Mouse (Mus musculus): ENCODE data around the gene Sirt2.
A peak's percentile ranks its signal among the peaks of the same experiment; 100 is the strongest.

Sirt2 gene

GRCm38 (mm10) chr7:28801901-28802670 lies 35.6 kb downstream of the Sirt2 start:
- no peak for TF ChIP-seq GATA4 (IDR thresholded peaks at IDR 0.05; ENCODE audit: insufficient replicate concordance, low read length)

GRCm38 (mm10) chr7:28802846-28803588 lies 36.5 kb downstream of the Sirt2 start:
- TF ChIP-seq GATA4 (IDR thresholded peaks at IDR 0.05; ENCODE audit: insufficient replicate concordance, low read length): no peak

DNA sequence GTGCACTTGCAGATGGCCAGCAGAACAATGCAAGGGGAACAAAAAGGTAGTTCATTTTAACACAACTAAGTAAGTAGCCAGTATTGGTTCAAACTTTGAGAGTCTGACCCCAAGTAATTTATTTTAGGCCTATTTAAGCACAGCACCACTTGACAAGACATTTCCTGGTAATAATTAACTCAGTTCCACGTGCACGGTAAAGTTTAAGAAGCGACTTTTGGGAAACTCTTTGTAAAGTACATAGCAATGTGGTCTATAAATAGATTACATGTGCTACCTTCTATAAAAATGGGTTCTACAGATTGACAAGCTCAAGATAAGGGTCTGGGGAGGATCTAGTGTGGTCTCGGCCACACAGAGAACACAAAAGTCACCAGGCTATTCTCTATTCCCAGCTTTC lies 37.2 kb downstream of the Sirt2 start:
- no peak for TF ChIP-seq GATA4 (IDR thresholded peaks at IDR 0.05; ENCODE audit: insufficient replicate concordance, low read length)

DNA sequence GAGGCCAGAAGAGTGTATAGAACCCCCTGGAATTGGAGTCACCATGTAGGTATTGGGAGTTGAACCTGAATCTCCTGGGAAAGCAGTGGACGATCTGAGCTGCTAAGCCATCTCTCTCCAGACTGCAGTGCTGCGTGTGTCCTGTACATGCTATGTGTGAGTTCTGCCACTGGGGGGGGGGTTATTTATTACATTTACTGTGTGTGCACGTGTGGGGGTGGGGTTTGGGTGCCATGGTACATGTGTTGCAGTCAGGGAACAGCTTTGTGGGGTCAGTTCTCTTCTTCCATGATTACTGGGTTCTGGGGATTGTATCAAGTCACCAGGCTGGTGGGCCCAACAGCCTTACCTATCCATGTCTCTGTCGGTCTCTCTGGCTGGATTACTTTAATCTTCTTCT lies 40.3 kb downstream of the Sirt2 start:
- TF ChIP-seq GATA4 (IDR thresholded peaks at IDR 0.05; ENCODE audit: insufficient replicate concordance, low read length): no peak

DNA sequence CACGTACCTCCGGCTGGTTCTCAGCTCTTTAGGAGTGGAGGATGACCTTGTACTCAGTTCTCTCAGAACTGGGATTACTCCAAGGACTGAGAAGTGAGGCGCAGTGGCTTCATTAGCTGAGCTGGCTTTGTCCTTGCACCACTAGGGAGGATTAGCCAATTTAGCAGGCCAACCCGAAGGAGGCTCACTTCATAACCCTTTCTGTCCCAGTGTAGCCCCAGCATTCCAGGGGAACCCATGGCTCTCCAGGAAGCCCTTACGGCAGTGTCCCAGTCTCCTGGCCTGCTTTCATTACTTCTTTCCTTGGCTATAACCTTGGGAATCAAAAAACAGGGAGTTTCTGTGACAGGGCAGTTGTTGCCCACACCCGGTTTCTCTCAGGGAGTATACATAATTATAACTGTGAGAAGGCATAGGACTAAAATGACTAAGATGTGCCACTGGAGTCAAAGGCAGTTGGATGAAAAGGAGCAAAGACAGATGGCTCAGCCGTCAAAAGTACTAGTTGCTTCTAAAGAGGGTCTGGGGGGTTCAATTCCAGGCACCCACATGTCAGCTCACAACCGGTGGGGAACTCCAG lies 41.2 kb downstream of the Sirt2 start:
- no peak for TF ChIP-seq GATA4 (IDR thresholded peaks at IDR 0.05; ENCODE audit: insufficient replicate concordance, low read length)

DNA sequence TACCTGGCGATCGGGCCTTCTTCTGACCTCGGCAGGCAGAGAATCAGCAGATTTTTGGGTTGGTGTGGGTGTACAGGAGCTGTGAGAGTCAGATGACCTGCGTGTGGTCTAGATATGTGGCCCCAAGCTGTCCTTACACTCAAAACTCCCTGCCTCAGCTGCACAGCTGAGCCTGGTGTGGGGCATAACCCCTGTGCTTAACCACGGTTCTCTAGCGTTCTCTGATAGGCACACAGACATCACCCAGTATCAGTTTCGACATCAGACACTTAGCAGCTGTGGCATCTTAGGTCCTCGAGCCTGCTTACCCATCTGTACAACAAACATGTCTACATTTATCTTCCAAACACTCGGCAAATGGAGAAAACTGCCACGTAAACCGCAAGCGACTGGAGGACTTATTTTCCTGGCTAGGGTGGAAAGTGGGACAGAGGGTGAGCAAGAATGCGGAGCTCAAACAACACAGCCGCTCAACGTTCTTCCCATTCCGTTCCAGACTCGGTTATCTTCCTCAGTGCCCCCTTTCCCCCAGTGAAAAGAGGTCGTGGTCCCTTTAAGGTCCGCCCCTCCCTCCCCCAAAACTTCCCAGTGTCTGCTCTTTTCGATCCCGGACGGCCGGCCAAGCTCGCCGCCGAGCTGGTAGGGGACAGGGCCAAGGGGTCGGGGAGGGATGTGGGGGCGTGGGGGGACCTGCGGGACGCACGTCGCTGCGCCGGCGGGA lies 41.8 kb downstream of the Sirt2 start, which contains the start of gene Hnrnpl:
Hnrnpl (plus strand) TSS at position 321 of the 721 bp plus-strand sequence.
- TF ChIP-seq GATA4 (IDR thresholded peaks at IDR 0.05; ENCODE audit: insufficient replicate concordance, low read length): no peak

- no peak for TF ChIP-seq GATA4 (IDR thresholded peaks at IDR 0.05; ENCODE audit: insufficient replicate concordance, low read length)
Measured at GRCm38 (mm10) chr7:28808957-28809393, 42.4 kb downstream of the Sirt2 start.

- no peak; the same call in 1 of the 2 replicates for TF ChIP-seq GATA4 (IDR thresholded peaks at IDR 0.05; ENCODE audit: insufficient replicate concordance, low read length)
Measured at GRCm38 (mm10) chr7:28809401-28810089, 43.0 kb downstream of the Sirt2 start.

- TF ChIP-seq GATA4 (IDR thresholded peaks at IDR 0.05; ENCODE audit: insufficient replicate concordance, low read length): peak; percentile 95; the same call in 1 of the 2 replicates
Measured at GRCm38 (mm10) chr7:28810107-28811066, 43.9 kb downstream of the Sirt2 start.

GRCm38 (mm10) chr7:28811228-28811627 lies 44.7 kb downstream of the Sirt2 start:
- TF ChIP-seq GATA4 (IDR thresholded peaks at IDR 0.05; ENCODE audit: insufficient replicate concordance, low read length): peak; percentile 26; the same call in 1 of the 2 replicates

DNA sequence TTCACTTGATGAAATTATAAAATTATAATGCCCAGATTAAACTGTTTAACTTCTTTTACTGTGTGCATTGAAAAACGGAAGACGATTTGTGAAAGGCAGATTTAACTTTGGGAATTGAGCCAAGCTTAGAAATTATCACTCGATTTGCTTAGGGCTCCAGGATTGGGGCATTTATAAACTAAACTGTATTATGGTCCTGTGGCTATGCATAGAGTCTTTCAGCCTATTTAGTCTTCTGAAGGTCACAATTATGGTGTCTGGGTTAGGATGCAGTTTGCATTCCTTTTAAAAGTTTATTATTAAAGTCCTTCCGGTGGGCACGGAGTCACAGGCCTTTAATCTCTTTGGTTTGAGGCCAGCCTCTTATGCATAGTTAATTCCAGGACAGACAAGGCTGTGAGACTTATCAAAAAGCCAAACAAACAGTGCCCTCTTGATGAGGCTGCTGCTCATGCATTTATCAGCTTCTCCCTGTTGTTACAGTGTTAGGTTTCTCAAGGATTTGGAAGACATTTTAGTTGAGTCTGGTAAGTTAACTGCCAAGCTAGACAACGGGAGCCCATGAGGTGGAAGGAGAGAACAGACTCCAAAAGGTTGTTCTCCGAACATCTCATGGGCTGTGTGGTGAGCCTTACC lies 45.2 kb downstream of the Sirt2 start:
- TF ChIP-seq GATA4 (IDR thresholded peaks at IDR 0.05; ENCODE audit: insufficient replicate concordance, low read length): no peak

DNA sequence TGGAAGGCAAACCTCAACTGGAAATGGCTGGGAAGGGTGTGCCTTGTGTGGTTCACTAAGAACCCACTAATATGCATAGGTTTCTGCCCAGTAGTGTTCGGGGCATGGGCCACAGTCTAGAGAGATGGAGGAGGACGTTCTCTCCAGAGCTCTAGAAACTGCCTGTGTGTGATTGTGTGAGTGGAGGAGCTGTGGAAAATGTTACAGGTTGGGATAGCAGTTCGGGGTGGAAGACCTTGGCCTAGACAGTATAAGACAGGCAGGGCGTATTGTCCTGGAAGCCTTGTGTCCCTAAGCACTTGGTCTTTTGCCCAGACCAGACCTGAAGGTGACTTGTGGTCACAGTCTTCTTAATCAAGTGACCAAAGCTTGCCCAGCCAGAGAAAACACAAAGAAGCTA lies 45.9 kb downstream of the Sirt2 start:
- TF ChIP-seq GATA4 (IDR thresholded peaks at IDR 0.05; ENCODE audit: insufficient replicate concordance, low read length): no peak

DNA sequence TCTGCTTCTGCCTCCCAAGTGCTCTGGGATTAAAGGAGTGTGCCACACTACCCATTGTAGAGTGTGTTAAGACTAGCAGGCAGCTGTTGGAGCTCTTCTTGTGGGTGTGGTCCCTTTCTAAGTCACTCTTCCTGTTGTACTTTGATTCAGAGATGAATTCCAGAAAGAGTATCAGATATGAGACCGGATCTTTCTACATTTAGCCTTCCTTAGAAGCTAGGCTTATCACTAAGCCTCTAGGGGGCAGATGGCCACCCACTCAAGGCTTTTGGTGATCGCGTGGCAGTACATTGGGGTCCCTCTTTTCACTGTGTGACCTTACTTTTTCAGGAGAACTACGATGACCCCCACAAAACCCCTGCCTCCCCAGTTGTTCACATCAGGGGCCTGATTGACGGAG lies 46.4 kb downstream of the Sirt2 start:
- TF ChIP-seq GATA4 (IDR thresholded peaks at IDR 0.05; ENCODE audit: insufficient replicate concordance, low read length): 0 out of 2 replicates have a peak, but pooled peaks have one; percentile 28

Measured in liver, adult (tissue).